Mouse (Mus musculus): ENCODE measurements around the gene Col9a3.

Gene Col9a3

DNA sequence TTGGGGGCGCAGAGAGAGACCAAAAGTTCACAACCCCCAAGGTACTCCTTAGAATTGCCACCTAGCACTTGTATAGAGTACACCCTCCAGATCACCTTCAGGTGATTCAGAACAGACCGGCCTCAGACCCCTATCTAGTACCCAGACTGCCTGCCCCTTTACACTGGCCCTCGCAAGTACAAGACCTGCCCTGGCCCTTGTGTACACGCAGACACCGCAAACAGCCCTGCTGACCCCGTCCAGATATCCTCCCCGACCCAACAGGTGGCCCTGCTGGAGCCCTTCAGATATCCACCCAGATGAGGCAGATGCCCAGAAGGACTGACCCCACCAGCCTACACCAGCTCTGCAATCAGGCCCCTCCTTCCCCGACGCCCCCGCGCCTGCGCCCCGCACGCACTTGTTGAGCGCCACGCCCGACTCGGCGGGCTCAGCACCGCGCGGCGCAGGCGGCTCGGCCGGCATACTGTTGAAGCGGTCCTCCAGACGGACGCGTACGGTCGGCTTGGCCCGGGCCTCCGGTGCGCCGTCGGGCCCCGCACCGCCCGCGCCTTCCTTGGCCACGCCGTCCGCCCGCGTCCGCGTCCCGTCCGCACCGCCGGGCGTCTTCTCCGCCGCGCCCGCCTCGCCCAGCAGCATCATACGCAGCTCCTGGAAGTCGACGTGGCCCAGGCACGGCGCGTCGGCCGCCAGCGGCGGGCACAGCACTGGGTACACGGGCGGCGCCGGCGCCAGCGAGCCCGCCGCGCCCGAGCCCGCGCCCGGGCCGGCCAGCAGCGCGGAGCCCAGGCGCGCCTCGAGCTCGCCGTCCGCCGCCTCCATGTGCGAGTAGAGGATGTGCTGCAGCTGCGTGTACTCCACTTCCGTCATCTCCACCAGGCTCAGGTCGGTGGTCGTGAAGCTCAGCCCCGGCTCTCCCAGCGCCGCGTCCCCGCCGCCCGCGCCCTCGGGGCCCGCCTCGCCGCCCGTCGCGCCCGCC, 44.3 kb downstream of the Col9a3 start:
- no peak for DNase-seq (ENCODE audit: low read depth, low spot score)

DNA sequence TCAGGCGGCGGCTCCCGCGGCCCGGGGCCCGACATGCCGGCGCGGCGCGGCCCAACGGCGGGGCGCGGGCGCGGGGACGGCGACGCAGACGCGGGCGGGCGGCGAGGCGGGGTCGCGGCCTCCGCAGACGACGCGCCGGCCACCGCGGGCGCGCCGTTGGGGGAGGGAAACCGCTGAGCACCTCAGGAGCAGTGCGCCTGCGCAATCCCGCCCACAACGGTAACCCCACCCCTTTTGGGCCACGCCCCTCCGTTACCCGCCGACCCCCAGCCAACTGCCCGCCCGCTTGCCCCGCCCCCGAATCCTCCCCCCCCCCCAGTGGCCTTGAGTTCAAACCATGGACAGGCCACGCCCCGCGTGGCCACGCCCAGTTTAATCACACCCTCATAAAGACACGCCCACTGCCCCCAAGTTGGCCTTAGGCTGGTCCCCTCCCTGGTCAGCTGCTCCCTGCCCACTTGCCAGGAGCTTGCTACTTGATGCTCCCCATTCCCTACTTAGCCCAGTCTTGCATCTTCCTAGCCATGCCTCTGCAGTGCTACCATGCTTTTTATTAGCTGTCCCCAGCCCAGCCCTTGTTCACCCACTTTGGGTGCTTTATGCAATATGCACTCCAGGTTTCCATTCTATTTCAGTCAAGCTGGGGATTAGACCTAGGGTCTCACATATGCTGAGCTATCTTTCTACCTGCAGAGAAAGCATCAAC, 45.1 kb downstream of the Col9a3 start, which contains the start of gene Tcfl5:
Gene Tcfl5 (minus strand): TSS at position 154 of the 706 bp plus-strand sequence.
- DNase-seq (ENCODE audit: low read depth, low spot score): no peak

DNA sequence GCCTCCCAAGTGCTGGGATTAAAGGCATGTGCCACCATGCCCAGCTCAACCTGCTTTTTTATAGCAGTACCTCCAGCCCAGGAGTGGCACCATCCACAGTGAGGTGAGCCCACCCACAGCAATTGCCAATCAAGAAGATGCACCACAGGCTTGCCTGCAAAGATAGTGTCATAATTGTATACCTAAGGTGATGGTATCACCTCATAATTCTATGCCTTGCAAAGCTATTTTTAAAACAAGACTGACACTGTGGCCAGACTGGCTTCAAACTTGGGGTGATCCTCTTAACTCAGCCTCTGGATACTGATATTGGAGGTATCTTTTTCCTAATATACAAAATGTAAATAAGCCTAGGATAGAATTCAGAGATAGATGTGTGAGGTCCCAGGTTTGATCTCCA, 46.0 kb downstream of the Col9a3 start:
- no peak for DNase-seq (ENCODE audit: low read depth, low spot score)

DNA sequence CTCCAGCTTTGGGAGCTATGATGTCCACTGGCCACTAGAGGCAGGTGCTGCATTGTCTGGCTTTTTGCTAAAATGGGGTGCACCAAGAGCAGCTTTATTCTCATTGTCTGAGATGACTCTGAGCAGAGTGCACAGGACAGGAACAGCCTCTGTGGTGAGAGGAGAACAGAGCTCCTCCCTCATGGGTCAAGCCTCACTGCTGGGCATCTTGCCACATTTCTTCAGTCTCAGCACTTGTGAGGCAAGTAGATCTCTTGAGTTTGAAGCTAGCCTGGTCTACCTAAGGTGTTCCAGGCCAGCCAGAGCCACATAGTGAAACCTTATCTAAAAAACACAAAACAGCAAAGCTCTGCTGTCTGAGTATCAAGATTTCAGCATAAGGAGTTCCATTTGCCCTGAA, 49.3 kb downstream of the Col9a3 start:
- no peak for DNase-seq (ENCODE audit: low read depth, low spot score)

DNA sequence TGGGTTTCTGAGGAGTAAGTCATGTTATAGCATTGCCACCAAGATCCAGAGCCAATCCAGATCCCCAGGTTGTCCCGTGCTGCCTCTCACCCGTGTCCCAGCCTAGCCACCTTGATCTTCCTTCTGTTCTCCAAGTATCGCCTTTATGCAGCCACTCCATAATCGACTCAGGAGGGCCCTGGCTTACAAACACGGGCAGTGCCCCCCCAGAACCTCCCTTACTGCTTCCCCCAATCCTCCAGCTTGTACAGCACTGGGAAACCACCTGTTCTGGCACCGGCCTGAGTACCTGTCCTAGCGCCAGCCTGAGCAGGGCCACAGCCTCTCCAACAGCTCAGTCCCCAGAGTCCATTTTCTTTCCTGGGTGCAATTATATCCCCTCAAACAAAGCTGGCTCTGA, 57.1 kb downstream of the Col9a3 start:
- DNase-seq (ENCODE audit: low read depth, low spot score): no peak

DNA sequence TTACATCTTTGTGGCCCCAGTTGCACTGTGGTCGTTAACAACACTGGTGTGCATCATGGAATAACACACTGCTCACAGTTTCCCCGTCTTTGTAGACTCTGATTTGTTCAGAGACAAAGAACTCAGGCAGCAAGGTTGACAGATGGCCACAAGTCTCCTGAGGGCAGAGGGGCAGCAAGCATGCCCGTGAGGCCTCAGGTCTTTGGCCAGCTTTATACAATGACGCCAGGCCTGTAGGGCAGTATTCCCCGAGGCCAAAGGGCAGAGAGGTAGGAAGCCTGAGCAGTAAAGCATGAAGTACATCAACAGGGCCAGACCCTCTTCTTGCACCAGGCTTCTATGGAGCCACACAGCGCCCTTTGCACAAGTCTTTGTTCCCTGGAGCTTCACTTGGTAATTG, 57.6 kb downstream of the Col9a3 start:
- DNase-seq (ENCODE audit: low read depth, low spot score): no peak

DNA sequence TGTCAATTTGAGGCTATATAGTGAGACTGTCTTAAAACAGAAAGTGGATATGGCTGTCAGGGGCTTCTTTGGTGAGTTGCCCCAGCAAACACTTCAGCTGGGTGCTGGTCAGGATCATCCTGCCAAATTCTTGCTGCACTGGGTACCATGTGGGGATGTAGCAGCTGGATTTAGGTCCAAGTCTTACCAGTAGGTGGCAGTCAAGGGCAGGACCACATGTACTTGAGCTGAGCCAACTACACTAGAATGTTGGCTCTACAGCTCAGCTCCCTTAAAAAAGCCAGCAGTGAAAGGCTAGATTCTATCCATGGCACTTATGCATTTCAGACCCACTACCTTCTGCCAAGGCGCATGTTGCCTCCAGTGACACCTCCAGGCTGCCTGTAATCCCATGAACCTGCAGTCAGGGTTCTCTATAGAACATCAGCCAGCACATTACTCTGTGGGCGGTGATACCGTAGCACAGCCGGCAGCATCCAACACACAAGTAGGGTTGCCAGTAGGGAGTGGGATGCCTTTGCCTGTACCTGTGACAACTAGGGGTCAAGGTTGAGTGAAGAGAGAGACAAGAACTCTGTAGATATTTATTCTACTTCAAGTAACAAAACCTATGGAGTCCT, 59.9 kb downstream of the Col9a3 start:
- DNase-seq (ENCODE audit: low read depth, low spot score): peak; percentile 67

DNA sequence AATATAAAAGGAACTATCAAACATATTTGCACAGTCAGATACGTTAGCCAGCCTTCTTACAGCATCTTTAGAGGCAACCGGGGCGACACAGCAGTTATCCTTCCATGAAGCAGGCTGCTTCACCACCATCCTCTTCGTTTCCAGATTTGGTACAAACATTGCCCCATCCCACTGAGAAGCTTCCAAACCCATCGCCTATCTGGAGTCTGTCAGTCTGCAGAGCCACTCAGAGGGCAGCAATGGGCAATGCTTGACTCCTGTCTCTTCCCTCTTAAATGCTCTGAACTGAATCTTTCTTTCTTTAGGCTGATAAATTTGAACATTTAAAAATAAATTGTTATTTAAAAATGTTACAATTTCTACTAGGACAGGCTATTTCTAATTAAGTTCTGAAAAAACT, 60.8 kb downstream of the Col9a3 start:
- no peak for DNase-seq (ENCODE audit: low read depth, low spot score)

DNA sequence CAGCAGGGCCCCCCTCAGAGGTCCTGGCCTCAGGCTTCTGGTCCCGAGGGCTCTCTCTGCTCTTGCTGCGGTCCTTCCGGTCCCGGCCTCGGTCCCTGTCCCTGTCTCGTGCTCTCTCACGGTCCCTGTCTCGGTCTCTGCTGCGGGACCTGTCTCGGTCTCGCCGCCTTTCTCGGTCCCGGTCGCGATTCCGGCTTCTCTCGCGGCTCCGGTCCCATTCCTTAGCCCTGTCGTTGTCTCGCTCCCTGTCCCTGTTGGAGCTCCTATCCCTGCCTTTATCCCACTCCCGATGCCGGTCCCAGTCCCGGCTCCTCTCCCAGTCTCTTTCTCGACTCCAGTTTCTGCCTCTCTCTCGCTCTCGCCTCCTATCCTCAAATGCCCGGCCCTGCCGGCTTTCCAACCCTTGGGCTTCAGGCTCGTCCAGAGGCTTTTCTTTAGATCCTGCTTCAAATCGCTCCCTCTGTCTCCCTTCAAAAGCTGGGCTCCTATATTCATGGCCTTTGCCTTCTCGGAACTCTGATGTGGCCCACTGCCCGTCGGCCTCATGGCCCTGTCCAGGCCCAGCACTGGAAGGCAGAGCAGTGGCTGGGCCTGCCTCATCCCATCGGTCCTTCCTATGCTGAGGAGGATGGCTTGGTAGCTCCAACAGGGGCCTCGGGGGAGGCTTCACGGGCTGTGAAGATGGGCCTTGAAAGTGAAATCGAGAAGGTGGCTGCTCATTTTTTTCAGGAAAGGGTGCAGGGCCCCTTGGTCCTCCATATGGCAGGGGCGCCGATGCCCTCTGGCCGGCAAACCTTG, 62.0 kb downstream of the Col9a3 start:
- DNase-seq (ENCODE audit: low read depth, low spot score): no peak

DNA sequence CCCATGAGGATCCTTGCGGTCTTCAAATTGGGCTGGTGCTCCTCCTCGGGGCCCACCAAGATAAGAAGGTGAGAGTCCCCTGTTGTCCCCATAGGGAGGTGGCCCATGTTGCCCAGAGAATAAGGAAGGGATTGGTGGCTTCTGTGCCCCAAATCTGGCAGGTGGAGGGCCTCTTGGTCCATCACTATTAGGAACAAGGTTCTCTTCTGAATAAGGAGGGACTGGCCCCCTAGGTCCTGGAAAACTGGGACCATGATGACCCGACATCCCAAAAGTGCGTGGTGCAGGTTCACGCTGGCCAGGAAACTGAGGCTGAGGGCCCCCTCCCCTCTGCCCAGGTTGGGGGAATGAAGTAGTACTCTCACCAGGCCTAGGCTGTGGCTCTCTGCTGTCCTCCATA, 62.9 kb downstream of the Col9a3 start:
- DNase-seq (ENCODE audit: low read depth, low spot score): no peak

DNA sequence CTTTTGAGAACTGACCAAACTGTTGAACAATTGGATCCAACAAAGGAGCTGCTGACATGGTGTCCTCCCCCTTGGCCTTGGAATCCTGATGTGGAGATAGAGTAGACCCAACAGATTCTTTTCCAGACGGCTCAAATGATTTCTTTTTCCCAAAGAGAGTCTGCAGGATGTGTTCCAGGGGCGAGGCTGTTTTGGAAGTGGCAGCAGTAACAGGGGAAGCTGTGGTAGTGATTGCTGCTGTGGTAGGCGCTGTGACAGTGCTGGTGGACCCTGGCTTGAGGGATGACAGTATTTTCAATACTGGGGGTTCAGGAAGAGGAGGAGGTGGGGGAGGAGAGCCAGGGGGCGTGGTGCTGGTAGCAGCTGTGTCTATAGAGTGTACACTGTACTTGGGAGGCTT, 64.4 kb downstream of the Col9a3 start:
- DNase-seq (ENCODE audit: low read depth, low spot score): no peak

Measured in skeletal muscle tissue, adult 2 months (tissue).